Mouse (Mus musculus) monocyte, adult 2 months (primary cell): ENCODE results near the gene Dbn1.

Experiments
- DNase-seq, 2 experiments: peaks; one replicate each; pipeline ENCODE4 v3.0.0; 2022; ENCODE audit warnings: low spot score in 2 of 2, low read depth in 1 of 2

Dbn1 gene

GRCm38 (mm10) chr13:55479008-55479407, 8.9 kb downstream of the Dbn1 start:
- DNase-seq = peak; percentile 47 to 51

GRCm38 (mm10) chr13:55478036-55478435, 9.9 kb downstream of the Dbn1 start:
- no peak for DNase-seq

GRCm38 (mm10) chr13:55477492-55477891, 10.4 kb downstream of the Dbn1 start:
- no peak for DNase-seq

GRCm38 (mm10) chr13:55476256-55476655, 11.7 kb downstream of the Dbn1 start:
- DNase-seq = no peak

GRCm38 (mm10) chr13:55475750-55476149, 12.2 kb downstream of the Dbn1 start:
- no peak for DNase-seq

- DNase-seq = no peak
Measured at GRCm38 (mm10) chr13:55474621-55475069, 13.3 kb downstream of the Dbn1 start.

GRCm38 (mm10) chr13:55473961-55474360, 13.9 kb downstream of the Dbn1 start:
- no peak for DNase-seq

GRCm38 (mm10) chr13:55473076-55473831, 14.7 kb downstream of the Dbn1 start:
- DNase-seq = no peak

GRCm38 (mm10) chr13:55472132-55473022, 15.5 kb downstream of the Dbn1 start:
- DNase-seq = peak in 1 of 2 experiments; percentile 45

- no peak for DNase-seq
Measured at GRCm38 (mm10) chr13:55471819-55472131, 16.1 kb downstream of the Dbn1 start.

GRCm38 (mm10) chr13:55471156-55471818, 16.6 kb downstream of the Dbn1 start:
- DNase-seq = peak; percentile 44 to 80

- DNase-seq = no peak
Measured at GRCm38 (mm10) chr13:55470372-55470771, 17.5 kb downstream of the Dbn1 start.

- no peak for DNase-seq
Measured at GRCm38 (mm10) chr13:55468851-55469560, 18.9 kb downstream of the Dbn1 start.

GRCm38 (mm10) chr13:55465830-55466440, 22.0 kb downstream of the Dbn1 start:
- no peak for DNase-seq

GRCm38 (mm10) chr13:55465184-55465583, 22.7 kb downstream of the Dbn1 start:
- no peak for DNase-seq

- DNase-seq = no peak
Measured at GRCm38 (mm10) chr13:55464027-55464884, 23.7 kb downstream of the Dbn1 start, which contains the start of gene Prr7. Gene Prr7, plus strand, starts transcription at chr13:55464267.

GRCm38 (mm10) chr13:55463399-55464026, 24.4 kb downstream of the Dbn1 start:
- no peak for DNase-seq

- no peak for DNase-seq
Measured at GRCm38 (mm10) chr13:55462965-55463364, 24.9 kb downstream of the Dbn1 start.
